Mouse (Mus musculus) ES-E14 (cell line): ENCODE data around the gene Lrba. TPM values are rescaled to one million over a fixed set of nuclear protein-coding genes. Genes with fewer than 3 reads are reported as not detected.

Source experiments
- DNase-seq: peaks from one replicate; pipeline ENCODE4 v3.0.0-alpha.2; 2013; ENCODE audit warnings: low read depth, low spot score
- H3K27ac ChIP-seq: 2 replicates; pipeline ENCODE4 v1.5.1; 2012; ENCODE audit warnings: low read depth, mild to moderate bottlenecking, low read length, moderate library complexity, mixed read lengths; ENCODE audit not compliant: poor library complexity, insufficient read depth, severe bottlenecking
- H3K36me3 ChIP-seq: 2 replicates; pipeline ENCODE4 v1.6.1; 2012; ENCODE audit warnings: mild to moderate bottlenecking, low read length, moderate library complexity, mixed read lengths; ENCODE audit not compliant: control insufficient read depth, poor library complexity, insufficient read depth, severe bottlenecking
- H3K4me1 ChIP-seq, 2 experiments: fragments of 150-350 bp in 1 of 2; sonication (generic) in 1 of 2; 2 replicates each; pipeline ENCODE4 v1.6.1; 2012; ENCODE audit warnings: low read length in 2 of 2, mild to moderate bottlenecking in 1 of 2, mixed read lengths in 1 of 2; ENCODE audit not compliant: control insufficient read depth in 2 of 2, insufficient read depth in 2 of 2, poor library complexity in 1 of 2
- H3K4me3 ChIP-seq, 2 experiments: fragments of 150-350 bp in 1 of 2; sonication (generic) in 1 of 2; 2 replicates each; pipeline ENCODE4 v1.5.1; 2012; ENCODE audit warnings: low read length in 2 of 2, low read depth in 1 of 2, mild to moderate bottlenecking in 1 of 2, mixed read lengths in 1 of 2; ENCODE audit not compliant: insufficient read depth in 1 of 2, poor library complexity in 1 of 2, severe bottlenecking in 1 of 2
- H3K9ac ChIP-seq: 2 replicates; pipeline ENCODE4 v1.6.1; 2012; ENCODE audit warnings: low read depth, mild to moderate bottlenecking, low read length, mixed read lengths; ENCODE audit not compliant: poor library complexity, insufficient read depth, severe bottlenecking
- H3K9me3 ChIP-seq: fragments of 150-350 bp; sonication (generic); 2 replicates; pipeline ENCODE4 v1.6.1; 2012; ENCODE audit warnings: low read depth, mild to moderate bottlenecking, low read length; ENCODE audit not compliant: control insufficient read depth, insufficient read depth
- CHD2 ChIP-seq: IDR thresholded peaks from 2 replicates; pipeline ENCODE4 v1.6.1; 2014; ENCODE audit warnings: mild to moderate bottlenecking, low read depth, low read length, inconsistent platforms
- HCFC1 ChIP-seq: IDR thresholded peaks from 2 replicates; pipeline ENCODE4 v1.6.1; 2012; ENCODE audit warnings: low read length, inconsistent platforms, borderline replicate concordance; ENCODE audit not compliant: insufficient read depth
- MAFK ChIP-seq: IDR thresholded peaks from 2 replicates; pipeline ENCODE4 v1.6.1; 2014; ENCODE audit warnings: mild to moderate bottlenecking, low read depth, low read length, inconsistent platforms; ENCODE audit not compliant: insufficient read depth
- ZC3H11A ChIP-seq: IDR thresholded peaks from 2 replicates; pipeline ENCODE4 v1.6.1; 2012; ENCODE audit warnings: low read depth, mild to moderate bottlenecking, inconsistent platforms, low read length, borderline replicate concordance
- ZNF384 ChIP-seq: IDR thresholded peaks from 2 replicates; pipeline ENCODE4 v1.6.1; 2012; ENCODE audit warnings: low read depth, low read length, inconsistent platforms
- in situ Hi-C, 2 experiments: fragments of 600-800 bp; cut with MboI; formaldehyde crosslinking; loops; one replicate each; pipeline ENCODE4 v1.15.1; 2025; ENCODE audit warnings: low sequenced_read_pairs in 2 of 2, inconsistent platforms in 1 of 2; ENCODE audit not compliant: unreplicated experiment in 2 of 2
- total RNA-seq: library from RNA; depleted of rRNA; stranded (reverse); fragments of 300-350 nt; gene quantifications from 2 replicates; pipeline ENCODE4 v1.2.3, GENCODE M21; 2012

The Lrba gene
- total RNA-seq, 1 experiment, result 14.7 TPM

GRCm38 (mm10) chr3:86328531-86328930 lies 104.1 kb downstream of the Lrba start:
- no peaks in the 10 kb centered on the region for H3K4me1 ChIP-seq
- no peak overlapping the region for H3K27ac ChIP-seq
- in situ Hi-C loops, result loop anchor here in 1 of 2 experiments (10.0 kb wide), 1 partner anchor 436 kb away; no protein-coding TSS in a partner anchor
- no peak overlapping the region for H3K4me3 ChIP-seq
- H3K9ac ChIP-seq, result no peak overlapping the region
- TF ChIP-seq ZC3H11A (no peak), HCFC1 (no peak)
- H3K9me3 ChIP-seq, result no peaks in the 10 kb centered on the region
- peak; percentile 3 for DNase-seq
- no peaks in the 10 kb centered on the region for H3K36me3 ChIP-seq

- in situ Hi-C loops, result no loop called here
- Histone ChIP-seq H3K36me3 (no peaks in the 10 kb centered on the region), H3K4me3 (no peak overlapping the region), H3K9me3 (no peaks in the 10 kb centered on the region), H3K4me1 (no peaks in the 10 kb centered on the region), H3K9ac (no peak overlapping the region), H3K27ac (no peak overlapping the region)
- DNase-seq, result no peak
- TF ChIP-seq HCFC1 (no peak), ZC3H11A (no peak), ZNF384 (no peak), CHD2 (no peak), MAFK (no peak)
Measured at GRCm38 (mm10) chr3:86343261-86343660, 118.8 kb downstream of the Lrba start.

DNA sequence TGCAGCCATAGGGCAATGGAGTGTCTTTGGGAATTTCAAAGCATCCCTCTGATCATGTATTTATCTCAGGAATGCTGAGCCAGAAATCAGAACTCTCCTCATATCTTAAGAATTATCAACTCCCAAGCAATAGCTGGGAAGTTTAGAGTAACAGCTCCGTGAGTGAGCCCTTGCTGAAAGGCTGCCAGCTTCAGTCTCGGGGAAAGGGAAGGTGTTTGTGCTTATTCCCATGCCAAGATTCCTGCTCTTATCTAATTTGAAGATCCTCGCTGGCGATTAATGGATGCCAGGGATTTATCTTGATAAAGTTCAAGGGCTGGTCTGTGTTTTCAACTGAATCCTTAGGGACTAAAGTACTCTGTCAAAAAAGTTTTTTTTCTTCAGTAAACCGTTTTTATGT lies 138.0 kb downstream of the Lrba start:
- no peak overlapping the region for H3K4me3 ChIP-seq
- no peaks in the 10 kb centered on the region for H3K9me3 ChIP-seq
- H3K4me1 ChIP-seq, result no peaks in the 10 kb centered on the region
- DNase-seq, result no peak
- H3K27ac ChIP-seq, result no peak overlapping the region
- H3K36me3 ChIP-seq, result no peaks in the 10 kb centered on the region
- in situ Hi-C loops, result no loop called here
- TF ChIP-seq ZNF384, result no peak
- no peak for TF ChIP-seq CHD2
- TF ChIP-seq HCFC1, result no peak
- H3K9ac ChIP-seq, result no peak overlapping the region

DNA sequence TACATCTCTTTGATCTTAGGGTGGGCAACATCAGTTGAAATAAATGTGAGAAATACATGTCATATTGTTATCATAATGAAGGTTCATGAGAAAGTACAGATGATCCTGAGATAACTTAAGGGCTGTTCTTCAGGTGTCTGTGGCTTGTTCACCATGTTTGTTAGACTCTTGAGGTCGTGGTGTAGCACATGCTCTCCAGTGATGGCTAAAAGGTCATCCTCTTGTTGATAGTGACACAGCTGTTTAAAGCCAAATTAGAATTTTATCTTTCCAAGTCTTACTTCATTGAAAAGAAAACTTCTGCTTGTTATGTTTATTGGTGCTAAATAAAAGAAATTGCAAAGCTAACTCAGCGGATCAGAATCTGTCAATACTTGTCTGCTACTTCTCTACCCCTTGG lies 147.0 kb downstream of the Lrba start:
- no peak for TF ChIP-seq ZNF384
- no peak for TF ChIP-seq HCFC1
- no peak for TF ChIP-seq MAFK
- TF ChIP-seq CHD2, result no peak
- TF ChIP-seq ZC3H11A, result no peak
- no peaks in the 10 kb centered on the region for H3K9me3 ChIP-seq
- no peak overlapping the region for H3K4me3 ChIP-seq
- no peak overlapping the region for H3K9ac ChIP-seq
- no peaks in the 10 kb centered on the region for H3K36me3 ChIP-seq
- in situ Hi-C loops, result no loop called here
- DNase-seq, result no peak
- H3K4me1 ChIP-seq, result no peaks in the 10 kb centered on the region
- H3K27ac ChIP-seq, result no peak overlapping the region

GRCm38 (mm10) chr3:86375276-86375675 lies 150.8 kb downstream of the Lrba start:
- Histone ChIP-seq H3K9ac (no peak overlapping the region), H3K4me1 (no peaks in the 10 kb centered on the region), H3K36me3 (no peaks in the 10 kb centered on the region), H3K4me3 (no peak overlapping the region), H3K27ac (no peak overlapping the region), H3K9me3 (no peaks in the 10 kb centered on the region)
- TF ChIP-seq HCFC1, result no peak
- no peak for TF ChIP-seq ZNF384
- no peak for TF ChIP-seq CHD2
- TF ChIP-seq ZC3H11A, result no peak
- TF ChIP-seq MAFK, result no peak
- in situ Hi-C loops, result no loop called here
- DNase-seq, result no peak
